Mouse (Mus musculus): ENCODE data around the gene Ndufa5. TPM values are rescaled to one million over a fixed set of nuclear protein-coding genes. Genes with fewer than 3 reads are reported as not detected.
A peak's percentile ranks its signal among the peaks of the same experiment; 100 is the strongest.

Ndufa5 gene
- 401 and 475 TPM in 2 replicates for polyA plus RNA-seq (2015; fragmentation: Nextera tagmentation; extraction: Ambion mirVana)

- no peaks in the 10 kb centered on the region for H3K9me3 ChIP-seq
- H3K4me1 ChIP-seq (replicated peaks), result peaks cover 31% of the 10 kb centered on the region
- H3K27ac ChIP-seq (replicated peaks), result peak within 1 kb of the TSS; percentile 59
- peak within 1 kb of the TSS; percentile 81 for H3K4me3 ChIP-seq
- peak; percentile 99 for ATAC-seq (ENCODE audit: low FRiP score, low read depth)
- H3K36me3 ChIP-seq, result peaks cover 2% of the 10 kb centered on the region; the same call in 1 of the 2 replicates
- peak within 1 kb of the TSS; percentile 75 for H3K9ac ChIP-seq
- 1% methylated on average over 53 of the region's 53 CpGs for WGBS
- H3K27me3 ChIP-seq, result no peaks in the 10 kb centered on the region
- peak within 1 kb of the TSS; percentile 71 for H3K4me2 ChIP-seq
Measured at GRCm38 (mm10) chr6:24527155-24528063, at the start of gene Ndufa5. TSS of gene Ndufa5 (minus strand) at chr6:24528013.

GRCm38 (mm10) chr6:24573319-24573718 lies 45.5 kb upstream of the Ndufa5 start:
- Histone ChIP-seq H3K4me3 (no peak overlapping the region), H3K9ac (no peak overlapping the region), H3K36me3 (no peaks in the 10 kb centered on the region), H3K4me1 (replicated peaks) (no peaks in the 10 kb centered on the region), H3K4me2 (no peak overlapping the region), H3K9me3 (no peaks in the 10 kb centered on the region), H3K27me3 (no peaks in the 10 kb centered on the region), H3K27ac (replicated peaks) (no peak overlapping the region)
- ATAC-seq (ENCODE audit: low FRiP score, low read depth), result no peak

GRCm38 (mm10) chr6:24572431-24572830 lies 44.6 kb upstream of the Ndufa5 start:
- WGBS, result 94% methylated on average over 14 of the region's 14 CpGs
- Histone ChIP-seq H3K4me2 (no peak overlapping the region), H3K9ac (no peak overlapping the region), H3K9me3 (no peaks in the 10 kb centered on the region), H3K27me3 (no peaks in the 10 kb centered on the region), H3K4me1 (replicated peaks) (no peaks in the 10 kb centered on the region), H3K4me3 (no peak overlapping the region), H3K27ac (replicated peaks) (no peak overlapping the region), H3K36me3 (no peaks in the 10 kb centered on the region)
- no peak for ATAC-seq (ENCODE audit: low FRiP score, low read depth)

- Histone ChIP-seq H3K9me3 (no peaks in the 10 kb centered on the region), H3K4me3 (no peak overlapping the region), H3K9ac (no peak overlapping the region), H3K4me1 (replicated peaks) (no peaks in the 10 kb centered on the region), H3K27me3 (no peaks in the 10 kb centered on the region), H3K4me2 (no peak overlapping the region), H3K36me3 (no peaks in the 10 kb centered on the region), H3K27ac (replicated peaks) (no peak overlapping the region)
- 81% methylated on average over 6 of the region's 6 CpGs for WGBS
- ATAC-seq (ENCODE audit: low FRiP score, low read depth), result no peak
Measured at GRCm38 (mm10) chr6:24571126-24571525, 43.3 kb upstream of the Ndufa5 start.

GRCm38 (mm10) chr6:24570278-24570677 lies 42.5 kb upstream of the Ndufa5 start:
- Histone ChIP-seq H3K4me2 (no peak overlapping the region), H3K27me3 (no peaks in the 10 kb centered on the region), H3K9ac (no peak overlapping the region), H3K27ac (replicated peaks) (no peak overlapping the region), H3K4me1 (replicated peaks) (no peaks in the 10 kb centered on the region), H3K36me3 (no peaks in the 10 kb centered on the region), H3K9me3 (no peaks in the 10 kb centered on the region), H3K4me3 (no peak overlapping the region)
- ATAC-seq (ENCODE audit: low FRiP score, low read depth), result no peak
- 74% methylated on average over 11 of the region's 11 CpGs for WGBS

- Histone ChIP-seq H3K27ac (replicated peaks) (no peak overlapping the region), H3K4me2 (no peak overlapping the region), H3K36me3 (no peaks in the 10 kb centered on the region), H3K4me1 (replicated peaks) (no peaks in the 10 kb centered on the region), H3K27me3 (no peaks in the 10 kb centered on the region), H3K9me3 (no peaks in the 10 kb centered on the region), H3K4me3 (no peak overlapping the region), H3K9ac (no peak overlapping the region)
- WGBS, result 91% methylated on average over 1 of the region's 1 CpGs
- no peak for ATAC-seq (ENCODE audit: low FRiP score, low read depth)
Measured at GRCm38 (mm10) chr6:24569711-24570110, 41.9 kb upstream of the Ndufa5 start.

GRCm38 (mm10) chr6:24568963-24569362 lies 41.1 kb upstream of the Ndufa5 start:
- H3K4me3 ChIP-seq, result no peak overlapping the region
- ATAC-seq (ENCODE audit: low FRiP score, low read depth), result no peak
- no peak overlapping the region for H3K27ac ChIP-seq (replicated peaks)
- H3K27me3 ChIP-seq, result no peaks in the 10 kb centered on the region
- no peaks in the 10 kb centered on the region for H3K36me3 ChIP-seq
- 89% methylated on average over 5 of the region's 5 CpGs for WGBS
- H3K9ac ChIP-seq, result no peak overlapping the region
- H3K9me3 ChIP-seq, result no peaks in the 10 kb centered on the region
- no peak overlapping the region for H3K4me2 ChIP-seq
- H3K4me1 ChIP-seq (replicated peaks), result no peaks in the 10 kb centered on the region

- no peaks in the 10 kb centered on the region for H3K4me1 ChIP-seq (replicated peaks)
- no peak overlapping the region for H3K4me3 ChIP-seq
- H3K36me3 ChIP-seq, result no peaks in the 10 kb centered on the region
- H3K4me2 ChIP-seq, result no peak overlapping the region
- H3K9ac ChIP-seq, result no peak overlapping the region
- H3K27ac ChIP-seq (replicated peaks), result no peak overlapping the region
- H3K9me3 ChIP-seq, result no peaks in the 10 kb centered on the region
- ATAC-seq (ENCODE audit: low FRiP score, low read depth), result no peak
- WGBS, result 96% methylated on average over 1 of the region's 1 CpGs
- H3K27me3 ChIP-seq, result no peaks in the 10 kb centered on the region
Measured at GRCm38 (mm10) chr6:24564886-24565285, 37.1 kb upstream of the Ndufa5 start.

GRCm38 (mm10) chr6:24564081-24564480 lies 36.3 kb upstream of the Ndufa5 start:
- WGBS, result 82% methylated on average over 9 of the region's 9 CpGs
- no peak overlapping the region for H3K9ac ChIP-seq
- H3K9me3 ChIP-seq, result no peaks in the 10 kb centered on the region
- H3K36me3 ChIP-seq, result no peaks in the 10 kb centered on the region
- no peak overlapping the region for H3K4me2 ChIP-seq
- H3K27me3 ChIP-seq, result no peaks in the 10 kb centered on the region
- no peak for ATAC-seq (ENCODE audit: low FRiP score, low read depth)
- H3K4me3 ChIP-seq, result no peak overlapping the region
- no peaks in the 10 kb centered on the region for H3K4me1 ChIP-seq (replicated peaks)
- no peak overlapping the region for H3K27ac ChIP-seq (replicated peaks)

- Histone ChIP-seq H3K4me1 (replicated peaks) (no peaks in the 10 kb centered on the region), H3K9ac (no peak overlapping the region), H3K27me3 (no peaks in the 10 kb centered on the region), H3K4me2 (no peak overlapping the region), H3K36me3 (no peaks in the 10 kb centered on the region), H3K4me3 (no peak overlapping the region), H3K27ac (replicated peaks) (no peak overlapping the region), H3K9me3 (no peaks in the 10 kb centered on the region)
- no peak for ATAC-seq (ENCODE audit: low FRiP score, low read depth)
- 91% methylated on average over 2 of the region's 2 CpGs for WGBS
Measured at GRCm38 (mm10) chr6:24555488-24555887, 27.7 kb upstream of the Ndufa5 start.

- 82% methylated on average over 11 of the region's 11 CpGs for WGBS
Measured at GRCm38 (mm10) chr6:24554427-24555086, 26.7 kb upstream of the Ndufa5 start.

GRCm38 (mm10) chr6:24552046-24552445 lies 24.2 kb upstream of the Ndufa5 start:
- Histone ChIP-seq H3K9ac (no peak overlapping the region), H3K9me3 (no peaks in the 10 kb centered on the region), H3K4me2 (no peak overlapping the region), H3K27ac (replicated peaks) (no peak overlapping the region), H3K4me1 (replicated peaks) (no peaks in the 10 kb centered on the region), H3K27me3 (no peaks in the 10 kb centered on the region), H3K4me3 (no peak overlapping the region), H3K36me3 (no peaks in the 10 kb centered on the region)
- ATAC-seq (ENCODE audit: low FRiP score, low read depth), result no peak
- WGBS, result 76% methylated on average over 7 of the region's 7 CpGs

More at GRCm38 (mm10) chr6:24554427-24555086, 26.7 kb upstream of the Ndufa5 start:
- no peak for ATAC-seq (ENCODE audit: low FRiP score, low read depth)
- Histone ChIP-seq H3K4me1 (replicated peaks) (no peaks in the 10 kb centered on the region), H3K9ac (no peak overlapping the region), H3K27me3 (no peaks in the 10 kb centered on the region), H3K4me3 (no peak overlapping the region), H3K9me3 (no peaks in the 10 kb centered on the region), H3K27ac (replicated peaks) (no peak overlapping the region), H3K36me3 (no peaks in the 10 kb centered on the region), H3K4me2 (no peak overlapping the region)

All from hindbrain, embryonic 15.5 days (tissue).